Mouse (Mus musculus) stomach, embryonic 15.5 days (tissue): Measurements from ENCODE around the gene Gm4707. TPM values are rescaled to one million over a fixed set of nuclear protein-coding genes. Genes with fewer than 3 reads are reported as not detected.

Experiments used
- ATAC-seq: fragments of 200-750 bp; cut with Nextera tagmentation; 2 replicates; pipeline ENCODE4 v1.8.0; 2017; ENCODE audit warnings: low read depth, moderate number of reproducible peaks, moderate TSS enrichment; ENCODE audit not compliant: insufficient read depth, low FRiP score
- H3K27ac ChIP-seq: fragments of 300-500 bp; sonication (generic); 2 replicates; pipeline ENCODE4 v1.5.1; 2015; ENCODE audit warnings: mild to moderate bottlenecking, inconsistent platforms
- H3K27me3 ChIP-seq: fragments of 300-500 bp; sonication (generic); replicated peaks from 2 replicates; pipeline ENCODE4 v1.6.1; 2015; ENCODE audit warnings: inconsistent platforms
- H3K36me3 ChIP-seq: fragments of 300-500 bp; sonication (generic); 2 replicates; pipeline ENCODE4 v1.6.1; 2015; ENCODE audit warnings: inconsistent platforms
- H3K4me1 ChIP-seq: fragments of 300-500 bp; sonication (generic); 2 replicates; pipeline ENCODE4 v1.6.1; 2015; ENCODE audit warnings: inconsistent platforms
- H3K4me2 ChIP-seq: fragments of 300-500 bp; sonication (generic); 2 replicates; pipeline ENCODE4 v1.6.1; 2015; ENCODE audit warnings: mild to moderate bottlenecking, inconsistent platforms
- H3K4me3 ChIP-seq: fragments of 300-500 bp; sonication (generic); replicated peaks from 2 replicates; pipeline ENCODE4 v1.5.1; 2015; ENCODE audit warnings: inconsistent platforms
- H3K9ac ChIP-seq: fragments of 300-500 bp; sonication (generic); 2 replicates; pipeline ENCODE4 v1.6.1; 2015; ENCODE audit warnings: inconsistent platforms
- H3K9me3 ChIP-seq: fragments of 300-500 bp; sonication (generic); 2 replicates; pipeline ENCODE4 v1.6.1; 2016; ENCODE audit warnings: inconsistent platforms
- WGBS: fragments of 180-500 bp; shearing (Covaris S2); methylation state at CpG from one replicate; pipeline ENCODE4 v1.1.7; 2015; 5-methylcytosine and 5-hydroxymethylcytosine counted together
- polyA plus RNA-seq: library from polyadenylated mRNA; unstranded; fragments of >200 nt; fragmentation: Nextera tagmentation; extraction: Ambion mirVana; gene quantifications from 2 replicates; pipeline ENCODE4 v1.2.1, GENCODE M21; 2015

Gm4707 gene
- polyA plus RNA-seq, result 3.1 and 3.3 TPM in 2 replicates

- H3K9me3 ChIP-seq, result no peaks in the 10 kb centered on the region
- H3K36me3 ChIP-seq, result peaks cover 15% of the 10 kb centered on the region
- H3K4me2 ChIP-seq, result no peak within 1 kb of the TSS
- WGBS, result 96% methylated on average over 2 of the region's 2 CpGs
- no peak within 1 kb of the TSS for H3K9ac ChIP-seq
- no peak within 1 kb of the TSS for H3K4me3 ChIP-seq
- no peaks in the 10 kb centered on the region for H3K27me3 ChIP-seq
- no peak within 1 kb of the TSS for H3K27ac ChIP-seq
- no peaks in the 10 kb centered on the region for H3K4me1 ChIP-seq
- no peak for ATAC-seq
These were observed at the start of gene Gm4707 for GRCm38 (mm10) chr17:71459818-71460217. Gene Gm4707, minus strand, starts transcription at chr17:71459918.

- Histone ChIP-seq H3K4me3 (no peak overlapping the region), H3K36me3 (peaks cover 38% of the 10 kb centered on the region), H3K4me1 (no peaks in the 10 kb centered on the region), H3K27ac (no peak overlapping the region), H3K4me2 (no peak overlapping the region), H3K27me3 (no peaks in the 10 kb centered on the region), H3K9ac (no peak overlapping the region), H3K9me3 (no peaks in the 10 kb centered on the region)
- no peak for ATAC-seq
- 89% methylated on average over 8 of the region's 8 CpGs for WGBS
These were observed 47.1 kb upstream of the Gm4707 start for GRCm38 (mm10) chr17:71506832-71507231.

- Histone ChIP-seq H3K9ac (no peak overlapping the region), H3K4me3 (no peak overlapping the region), H3K27ac (no peak overlapping the region), H3K9me3 (no peaks in the 10 kb centered on the region), H3K4me1 (no peaks in the 10 kb centered on the region), H3K36me3 (peaks cover 16% of the 10 kb centered on the region), H3K4me2 (no peak overlapping the region), H3K27me3 (no peaks in the 10 kb centered on the region)
- ATAC-seq, result no peak
- WGBS, result 92% methylated on average over 4 of the region's 4 CpGs
These were observed 36.1 kb upstream of the Gm4707 start for GRCm38 (mm10) chr17:71495784-71496183.

- H3K4me2 ChIP-seq, result no peak overlapping the region
- no peak overlapping the region for H3K9ac ChIP-seq
- 24% methylated on average over 4 of the region's 4 CpGs for WGBS
- ATAC-seq, result peak; percentile 43; the same call in 1 of the 2 replicates
- no peaks in the 10 kb centered on the region for H3K4me1 ChIP-seq
- H3K27ac ChIP-seq, result peak overlapping the region; percentile 2; the same call in 1 of the 2 replicates
- peaks cover 5% of the 10 kb centered on the region; the same call in 1 of the 2 replicates for H3K36me3 ChIP-seq
- no peaks in the 10 kb centered on the region for H3K9me3 ChIP-seq
- H3K4me3 ChIP-seq, result no peak overlapping the region
- no peaks in the 10 kb centered on the region for H3K27me3 ChIP-seq
These were observed 31.6 kb upstream of the Gm4707 start for GRCm38 (mm10) chr17:71491332-71491686.

GRCm38 (mm10) chr17:71490666-71491331 is 31.1 kb upstream of the Gm4707 start:
- no peaks in the 10 kb centered on the region for H3K9me3 ChIP-seq
- peak overlapping the region; percentile 2; the same call in 1 of the 2 replicates for H3K27ac ChIP-seq
- no peaks in the 10 kb centered on the region for H3K4me1 ChIP-seq
- no peak overlapping the region for H3K9ac ChIP-seq
- no peak overlapping the region for H3K4me3 ChIP-seq
- WGBS, result 61% methylated on average over 9 of the region's 9 CpGs
- no peak overlapping the region for H3K4me2 ChIP-seq
- no peaks in the 10 kb centered on the region for H3K27me3 ChIP-seq
- H3K36me3 ChIP-seq, result peaks cover 3% of the 10 kb centered on the region; the same call in 1 of the 2 replicates
- ATAC-seq, result peak; percentile 72; the same call in 1 of the 2 replicates

- WGBS, result 75% methylated on average over 9 of the region's 9 CpGs
- Histone ChIP-seq H3K4me1 (no peaks in the 10 kb centered on the region), H3K9me3 (no peaks in the 10 kb centered on the region), H3K27me3 (no peaks in the 10 kb centered on the region), H3K4me3 (no peak overlapping the region), H3K4me2 (no peak overlapping the region), H3K9ac (no peak overlapping the region), H3K36me3 (no peaks in the 10 kb centered on the region; the same call in 1 of the 2 replicates), H3K27ac (no peak overlapping the region)
- no peak for ATAC-seq
These were observed 30.2 kb upstream of the Gm4707 start for GRCm38 (mm10) chr17:71489703-71490461.

GRCm38 (mm10) chr17:71486231-71486851 is 26.6 kb upstream of the Gm4707 start:
- no peak overlapping the region for H3K9ac ChIP-seq
- no peaks in the 10 kb centered on the region for H3K36me3 ChIP-seq
- no peak overlapping the region for H3K4me2 ChIP-seq
- H3K27ac ChIP-seq, result peak overlapping the region; percentile 52
- H3K4me3 ChIP-seq, result no peak overlapping the region
- no peaks in the 10 kb centered on the region for H3K27me3 ChIP-seq
- 29% methylated on average over 8 of the region's 8 CpGs for WGBS
- ATAC-seq, result no peak
- no peaks in the 10 kb centered on the region for H3K4me1 ChIP-seq
- H3K9me3 ChIP-seq, result no peaks in the 10 kb centered on the region

GRCm38 (mm10) chr17:71485791-71486230 is 26.1 kb upstream of the Gm4707 start:
- Histone ChIP-seq H3K9me3 (no peaks in the 10 kb centered on the region), H3K27me3 (no peaks in the 10 kb centered on the region), H3K4me3 (no peak overlapping the region), H3K9ac (no peak overlapping the region), H3K4me2 (no peak overlapping the region), H3K4me1 (no peaks in the 10 kb centered on the region), H3K27ac (peak overlapping the region; percentile 52), H3K36me3 (no peaks in the 10 kb centered on the region)
- ATAC-seq, result no peak
- WGBS, result 47% methylated on average over 12 of the region's 12 CpGs

- no peak for ATAC-seq
- H3K4me1 ChIP-seq, result no peaks in the 10 kb centered on the region
- no peaks in the 10 kb centered on the region for H3K27me3 ChIP-seq
- no peak overlapping the region for H3K27ac ChIP-seq
- H3K4me2 ChIP-seq, result no peak overlapping the region
- no peaks in the 10 kb centered on the region for H3K36me3 ChIP-seq
- 93% methylated on average over 5 of the region's 5 CpGs for WGBS
- H3K9ac ChIP-seq, result no peak overlapping the region
- H3K4me3 ChIP-seq, result no peak overlapping the region
- H3K9me3 ChIP-seq, result no peaks in the 10 kb centered on the region
These were observed 25.0 kb upstream of the Gm4707 start for GRCm38 (mm10) chr17:71484711-71485110.

- Histone ChIP-seq H3K4me3 (no peak overlapping the region), H3K9ac (no peak overlapping the region), H3K9me3 (no peaks in the 10 kb centered on the region), H3K4me1 (no peaks in the 10 kb centered on the region), H3K4me2 (no peak overlapping the region), H3K36me3 (no peaks in the 10 kb centered on the region), H3K27me3 (no peaks in the 10 kb centered on the region), H3K27ac (no peak overlapping the region)
- ATAC-seq, result no peak
- 81% methylated on average over 7 of the region's 7 CpGs for WGBS
These were observed 23.8 kb upstream of the Gm4707 start for GRCm38 (mm10) chr17:71483418-71484060.

GRCm38 (mm10) chr17:71479381-71479901 is 19.7 kb upstream of the Gm4707 start:
- Histone ChIP-seq H3K27me3 (no peaks in the 10 kb centered on the region), H3K27ac (no peak overlapping the region), H3K9me3 (no peaks in the 10 kb centered on the region), H3K4me2 (no peak overlapping the region), H3K9ac (no peak overlapping the region), H3K4me3 (no peak overlapping the region), H3K4me1 (no peaks in the 10 kb centered on the region; the same call in 1 of the 2 replicates), H3K36me3 (no peaks in the 10 kb centered on the region)
- no peak for ATAC-seq
- WGBS, result 48% methylated on average over 5 of the region's 5 CpGs
